Mouse (Mus musculus) kidney, embryonic 16.5 days (tissue): ENCODE data around the gene Wfdc8. TPM values are rescaled to one million over a fixed set of nuclear protein-coding genes. Genes with fewer than 3 reads are reported as not detected.

Experiments
- ATAC-seq: fragments of 200-750 bp; cut with Nextera tagmentation; 2 replicates; pipeline ENCODE4 v1.8.0; 2017; ENCODE audit warnings: moderate TSS enrichment; ENCODE audit not compliant: low FRiP score, low TSS enrichment
- H3K27ac ChIP-seq: fragments of 300-500 bp; sonication (generic); 2 replicates; pipeline ENCODE4 v1.5.1; 2014; ENCODE audit warnings: low read length
- H3K27me3 ChIP-seq: fragments of 300-500 bp; sonication (generic); 2 replicates; pipeline ENCODE4 v1.6.1; 2014; ENCODE audit warnings: low read length, control low read depth, mixed read lengths; ENCODE audit not compliant: insufficient read depth
- H3K36me3 ChIP-seq: fragments of 300-500 bp; sonication (generic); 2 replicates; pipeline ENCODE4 v1.6.1; 2014; ENCODE audit warnings: low read length, control low read depth, mixed read lengths; ENCODE audit not compliant: insufficient read depth
- H3K4me1 ChIP-seq: fragments of 300-500 bp; sonication (generic); 2 replicates; pipeline ENCODE4 v1.6.1; 2014; ENCODE audit warnings: low read length, control low read depth, mixed read lengths; ENCODE audit not compliant: insufficient read depth
- H3K4me2 ChIP-seq: fragments of 300-500 bp; sonication (generic); replicated peaks from 2 replicates; pipeline ENCODE4 v1.6.1; 2014; ENCODE audit warnings: low read depth, low read length
- H3K4me3 ChIP-seq: fragments of 300-500 bp; sonication (generic); 2 replicates; pipeline ENCODE4 v1.5.1; 2014; ENCODE audit warnings: mild to moderate bottlenecking, low read length
- H3K9ac ChIP-seq: fragments of 300-500 bp; sonication (generic); replicated peaks from 2 replicates; pipeline ENCODE4 v1.6.1; 2014; ENCODE audit warnings: low read length
- H3K9me3 ChIP-seq: fragments of 300-500 bp; sonication (generic); 2 replicates; pipeline ENCODE4 v1.6.1; 2016; ENCODE audit warnings: low read length, control low read depth
- WGBS: fragments of 180-500 bp; shearing (Covaris S2); extraction: QIAGEN DNeasy Blood & Tissue Kit; methylation state at CpG from one replicate; pipeline ENCODE4 v1.1.7; 2014; 5-methylcytosine and 5-hydroxymethylcytosine counted together
- polyA plus RNA-seq: library from polyadenylated mRNA; unstranded; fragments of >200 nt; fragmentation: Nextera tagmentation; extraction: Ambion mirVana; gene quantifications from 2 replicates; pipeline ENCODE4 v1.2.1, GENCODE M21; 2015

The Wfdc8 gene
- polyA plus RNA-seq, 1 experiment from 2014 or later, result not detected

DNA sequence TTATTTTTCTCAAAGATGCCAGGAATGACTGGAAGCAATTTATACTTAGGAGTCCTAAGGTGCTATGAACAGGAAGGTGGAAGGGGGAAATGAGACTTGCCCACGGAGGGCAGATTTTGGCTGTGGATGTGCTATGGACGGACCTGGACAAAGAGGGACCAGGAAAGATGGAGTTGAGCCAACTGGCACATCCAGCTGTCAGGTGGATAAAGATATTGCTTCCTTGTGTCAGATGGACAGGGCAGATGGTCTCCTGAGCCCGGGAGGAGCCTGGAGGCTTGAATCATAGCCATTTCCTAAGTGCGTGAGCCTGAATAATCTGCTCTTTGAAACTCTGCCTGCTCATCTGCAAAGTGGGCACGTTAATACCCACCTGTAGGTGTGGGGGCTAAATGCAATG, 49.1 kb downstream of the Wfdc8 start:
- peaks cover 19% of the 10 kb centered on the region for H3K4me1 ChIP-seq
- peak overlapping the region; percentile 85 for H3K4me2 ChIP-seq
- 0 out of 2 replicates have a peak, but pooled peaks cover 6% of the 10 kb centered on the region for H3K27me3 ChIP-seq
- H3K9me3 ChIP-seq, result peaks cover 6% of the 10 kb centered on the region; the same call in 1 of the 2 replicates
- H3K4me3 ChIP-seq, result peak overlapping the region; percentile 57
- 63% methylated on average over 5 of the region's 5 CpGs for WGBS
- no peak overlapping the region for H3K27ac ChIP-seq
- H3K9ac ChIP-seq, result peak overlapping the region; percentile 80
- peaks cover 17% of the 10 kb centered on the region for H3K36me3 ChIP-seq
- ATAC-seq, result no peak

- Histone ChIP-seq H3K27me3 (0 out of 2 replicates have a peak, but pooled peaks cover 6% of the 10 kb centered on the region), H3K36me3 (peaks cover 17% of the 10 kb centered on the region), H3K4me3 (peak overlapping the region; percentile 57), H3K27ac (peak overlapping the region; percentile 83), H3K9ac (peak overlapping the region; percentile 80), H3K4me2 (peak overlapping the region; percentile 85), H3K9me3 (peaks cover 6% of the 10 kb centered on the region; the same call in 1 of the 2 replicates), H3K4me1 (peaks cover 19% of the 10 kb centered on the region)
- ATAC-seq, result peak; percentile 67
- WGBS, result 1% methylated on average over 32 of the region's 32 CpGs
Measured at GRCm38 (mm10) chr2:164563339-164564038, 49.9 kb downstream of the Wfdc8 start.

GRCm38 (mm10) chr2:164562391-164563188, 50.8 kb downstream of the Wfdc8 start, which contains the start of gene Wfdc2:
TSS of gene Wfdc2 (plus strand) at chr2:164562413.
- H3K36me3 ChIP-seq, result peaks cover 17% of the 10 kb centered on the region
- peak within 1 kb of the TSS; percentile 85 for H3K4me2 ChIP-seq
- peaks cover 19% of the 10 kb centered on the region for H3K4me1 ChIP-seq
- H3K9me3 ChIP-seq, result peaks cover 6% of the 10 kb centered on the region; the same call in 1 of the 2 replicates
- H3K4me3 ChIP-seq, result peak within 1 kb of the TSS; percentile 57
- 2% methylated on average over 23 of the region's 24 CpGs for WGBS
- H3K27ac ChIP-seq, result peak within 1 kb of the TSS; percentile 83
- peak; percentile 55 for ATAC-seq
- peak within 1 kb of the TSS; percentile 80 for H3K9ac ChIP-seq
- 0 out of 2 replicates have a peak, but pooled peaks cover 6% of the 10 kb centered on the region for H3K27me3 ChIP-seq

GRCm38 (mm10) chr2:164560106-164560505, 53.3 kb downstream of the Wfdc8 start:
- Histone ChIP-seq H3K27me3 (0 out of 2 replicates have a peak, but pooled peaks cover 6% of the 10 kb centered on the region), H3K36me3 (no peaks in the 10 kb centered on the region), H3K4me1 (peaks cover 19% of the 10 kb centered on the region), H3K4me2 (no peak overlapping the region), H3K4me3 (no peak overlapping the region), H3K9me3 (no peaks in the 10 kb centered on the region), H3K9ac (no peak overlapping the region), H3K27ac (no peak overlapping the region)
- ATAC-seq, result no peak
- 84% methylated on average over 8 of the region's 8 CpGs for WGBS

GRCm38 (mm10) chr2:164558991-164559645, 54.3 kb downstream of the Wfdc8 start:
- H3K4me1 ChIP-seq, result peaks cover 11% of the 10 kb centered on the region
- 37% methylated on average over 16 of the region's 16 CpGs for WGBS
- no peaks in the 10 kb centered on the region for H3K36me3 ChIP-seq
- no peaks in the 10 kb centered on the region for H3K9me3 ChIP-seq
- no peak for ATAC-seq
- no peak overlapping the region for H3K4me3 ChIP-seq
- no peak overlapping the region; the same call in 1 of the 2 replicates for H3K4me2 ChIP-seq
- H3K27ac ChIP-seq, result no peak overlapping the region
- H3K27me3 ChIP-seq, result 0 out of 2 replicates have a peak, but pooled peaks cover 6% of the 10 kb centered on the region
- no peak overlapping the region for H3K9ac ChIP-seq

DNA sequence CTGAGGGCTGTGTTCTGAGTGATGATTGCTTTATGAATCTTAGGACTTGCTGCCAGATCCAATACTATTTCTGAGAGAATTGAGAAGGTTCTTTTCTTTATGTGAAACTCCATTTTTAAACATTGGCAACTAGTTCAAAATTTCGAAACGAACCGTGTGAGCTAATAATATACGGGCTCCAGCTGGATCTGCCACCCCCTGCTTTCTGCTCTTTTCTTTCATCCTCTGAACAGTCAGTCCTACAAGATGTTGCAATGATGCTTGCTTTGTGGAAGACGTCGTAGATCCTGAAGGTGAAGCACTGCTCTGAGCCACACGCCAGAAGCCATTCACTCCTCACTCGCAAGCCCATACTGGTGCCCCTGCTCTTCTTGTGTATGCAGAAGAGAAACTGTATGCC, 55.0 kb downstream of the Wfdc8 start:
- WGBS, result 87% methylated on average over 8 of the region's 8 CpGs
- H3K9ac ChIP-seq, result no peak overlapping the region
- ATAC-seq, result no peak

DNA sequence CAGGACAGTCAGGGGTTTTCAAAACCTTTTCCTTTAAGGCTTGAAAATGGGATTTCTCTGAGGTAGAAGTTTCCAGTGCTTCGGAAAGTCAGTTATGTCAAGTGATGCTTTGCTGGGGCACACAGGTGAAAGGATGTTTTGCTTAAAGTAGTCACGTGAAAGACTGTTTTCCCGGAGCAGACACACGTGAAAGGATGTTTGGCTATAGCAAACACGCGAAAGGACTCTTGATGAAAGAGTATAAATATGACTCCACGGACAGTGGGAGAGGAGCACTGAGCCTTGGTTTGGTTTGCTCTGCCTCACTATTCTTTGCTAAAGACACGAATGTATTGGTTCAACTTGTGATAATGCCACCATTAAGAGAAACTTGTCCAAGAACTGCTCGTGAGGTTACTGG, 61.9 kb downstream of the Wfdc8 start:
- H3K4me3 ChIP-seq, result no peak overlapping the region
- H3K9ac ChIP-seq, result no peak overlapping the region
- H3K4me1 ChIP-seq, result peaks cover 8% of the 10 kb centered on the region
- 90% methylated on average over 9 of the region's 9 CpGs for WGBS
- H3K4me2 ChIP-seq, result no peak overlapping the region
- no peaks in the 10 kb centered on the region for H3K36me3 ChIP-seq
- no peak for ATAC-seq
- H3K9me3 ChIP-seq, result no peaks in the 10 kb centered on the region
- no peaks in the 10 kb centered on the region for H3K27me3 ChIP-seq
- H3K27ac ChIP-seq, result no peak overlapping the region

More for the DNA sequence above, 55.0 kb downstream of the Wfdc8 start:
- H3K4me2 ChIP-seq, result no peak overlapping the region
- peaks cover 8% of the 10 kb centered on the region for H3K4me1 ChIP-seq
- 0 out of 2 replicates have a peak, but pooled peaks cover 6% of the 10 kb centered on the region for H3K27me3 ChIP-seq
- H3K27ac ChIP-seq, result no peak overlapping the region
- H3K36me3 ChIP-seq, result no peaks in the 10 kb centered on the region
- H3K4me3 ChIP-seq, result no peak overlapping the region
- H3K9me3 ChIP-seq, result no peaks in the 10 kb centered on the region

DNA sequence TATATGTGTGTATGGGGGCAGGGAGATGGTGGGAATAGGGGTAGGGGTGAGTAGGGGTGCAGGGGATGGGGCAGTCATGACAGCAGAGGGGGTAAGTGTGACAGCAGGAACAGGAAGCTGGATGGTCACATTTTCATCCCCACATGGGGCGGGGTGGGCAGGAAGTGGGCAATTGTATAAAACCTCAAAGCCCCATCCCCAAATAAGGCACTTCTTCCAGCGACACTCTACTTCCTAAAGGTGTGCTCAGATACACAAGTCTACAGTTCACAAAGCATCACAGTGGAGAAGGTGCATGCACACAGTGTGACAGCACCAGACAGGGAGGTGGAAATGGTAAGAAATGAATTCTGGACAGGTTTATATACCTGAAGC, 62.5 kb downstream of the Wfdc8 start:
- Histone ChIP-seq H3K9me3 (no peaks in the 10 kb centered on the region), H3K9ac (peak overlapping the region; percentile 26; the same call in 1 of the 2 replicates), H3K36me3 (no peaks in the 10 kb centered on the region), H3K27ac (no peak overlapping the region), H3K27me3 (no peaks in the 10 kb centered on the region), H3K4me2 (no peak overlapping the region), H3K4me3 (no peak overlapping the region), H3K4me1 (peaks cover 8% of the 10 kb centered on the region)
- WGBS, result 74% methylated on average over 2 of the region's 2 CpGs
- ATAC-seq, result no peak
